Mouse (Mus musculus) bone marrow, adult 2 months (tissue): ENCODE measurements around the gene Myo15b.

ENCODE experiments used
- CTCF ChIP-seq: fragments of 200-500 bp; IDR thresholded peaks from 2 replicates; pipeline ENCODE4 v1.5.1; 2011; ENCODE audit warnings: low read length, control low read depth; ENCODE audit not compliant: control insufficient read depth, insufficient read depth
- POLR2A ChIP-seq: fragments of 200-500 bp; IDR thresholded peaks from 2 replicates; pipeline ENCODE4 v1.6.1; 2011; ENCODE audit warnings: low read depth, mild to moderate bottlenecking, control low read depth, low read length, borderline replicate concordance; ENCODE audit not compliant: control insufficient read depth

- no peak for TF ChIP-seq POLR2A
- TF ChIP-seq CTCF: no peak
Measured at GRCm38 (mm10) chr11:115829036-115829435, 29.2 kb upstream of the Myo15b start.
